Mouse (Mus musculus): ENCODE results near the gene Rps6ka5.

Gene Rps6ka5

GRCm38 (mm10) chr12:100640726-100641125, 86.1 kb downstream of the Rps6ka5 start:
- 83% methylated on average over 3 of the region's 3 CpGs for WGBS

- 11% methylated on average over 7 of the region's 7 CpGs for WGBS
These were observed 87.1 kb downstream of the Rps6ka5 start for GRCm38 (mm10) chr12:100639680-100640079.

GRCm38 (mm10) chr12:100637886-100638285, 88.9 kb downstream of the Rps6ka5 start:
- 94% methylated on average over 8 of the region's 8 CpGs for WGBS

- WGBS = 52% methylated on average over 3 of the region's 3 CpGs
These were observed 90.0 kb downstream of the Rps6ka5 start for GRCm38 (mm10) chr12:100636733-100637132.

GRCm38 (mm10) chr12:100636299-100636633, 90.5 kb downstream of the Rps6ka5 start:
- 54% methylated on average over 2 of the region's 2 CpGs for WGBS

- WGBS = 76% methylated on average over 6 of the region's 6 CpGs
These were observed 91.0 kb downstream of the Rps6ka5 start for GRCm38 (mm10) chr12:100635601-100636298.

GRCm38 (mm10) chr12:100633231-100633630, 93.6 kb downstream of the Rps6ka5 start:
- 42% methylated on average over 3 of the region's 3 CpGs for WGBS

GRCm38 (mm10) chr12:100631286-100631685, 95.5 kb downstream of the Rps6ka5 start:
- 82% methylated on average over 7 of the region's 7 CpGs for WGBS

GRCm38 (mm10) chr12:100629126-100629920, 97.5 kb downstream of the Rps6ka5 start:
- WGBS = 92% methylated on average over 6 of the region's 6 CpGs

GRCm38 (mm10) chr12:100626991-100627677, 99.6 kb downstream of the Rps6ka5 start:
- 36% methylated on average over 1 of the region's 1 CpGs for WGBS

- 63% methylated on average over 4 of the region's 4 CpGs for WGBS
These were observed 100.4 kb downstream of the Rps6ka5 start for GRCm38 (mm10) chr12:100626273-100626990.

- 89% methylated on average over 3 of the region's 3 CpGs for WGBS
These were observed 101.8 kb downstream of the Rps6ka5 start for GRCm38 (mm10) chr12:100624854-100625447.

- 46% methylated on average over 2 of the region's 2 CpGs for WGBS
These were observed 111.5 kb downstream of the Rps6ka5 start for GRCm38 (mm10) chr12:100615251-100615650.

- 92% methylated on average over 2 of the region's 2 CpGs for WGBS
These were observed 112.9 kb downstream of the Rps6ka5 start for GRCm38 (mm10) chr12:100613878-100614277.

- 84% methylated on average over 5 of the region's 5 CpGs for WGBS
These were observed 113.5 kb downstream of the Rps6ka5 start for GRCm38 (mm10) chr12:100613192-100613700.

GRCm38 (mm10) chr12:100609766-100610165, 117.0 kb downstream of the Rps6ka5 start:
- 92% methylated on average over 5 of the region's 5 CpGs for WGBS

GRCm38 (mm10) chr12:100609064-100609463, 117.7 kb downstream of the Rps6ka5 start:
- WGBS = 57% methylated on average over 5 of the region's 5 CpGs

GRCm38 (mm10) chr12:100606733-100607132, 120.0 kb downstream of the Rps6ka5 start:
- 100% methylated on average over 1 of the region's 1 CpGs for WGBS

- WGBS = 78% methylated on average over 3 of the region's 3 CpGs
These were observed 121.2 kb downstream of the Rps6ka5 start for GRCm38 (mm10) chr12:100605596-100605995.

- 2% methylated on average over 1 of the region's 1 CpGs for WGBS
These were observed 122.2 kb downstream of the Rps6ka5 start for GRCm38 (mm10) chr12:100604540-100604939.

- 96% methylated on average over 3 of the region's 3 CpGs for WGBS
These were observed 132.1 kb downstream of the Rps6ka5 start for GRCm38 (mm10) chr12:100594700-100595099.
